8 mouse cellular contexts compared by ENCODE assay signal in the genomic region with DNA sequence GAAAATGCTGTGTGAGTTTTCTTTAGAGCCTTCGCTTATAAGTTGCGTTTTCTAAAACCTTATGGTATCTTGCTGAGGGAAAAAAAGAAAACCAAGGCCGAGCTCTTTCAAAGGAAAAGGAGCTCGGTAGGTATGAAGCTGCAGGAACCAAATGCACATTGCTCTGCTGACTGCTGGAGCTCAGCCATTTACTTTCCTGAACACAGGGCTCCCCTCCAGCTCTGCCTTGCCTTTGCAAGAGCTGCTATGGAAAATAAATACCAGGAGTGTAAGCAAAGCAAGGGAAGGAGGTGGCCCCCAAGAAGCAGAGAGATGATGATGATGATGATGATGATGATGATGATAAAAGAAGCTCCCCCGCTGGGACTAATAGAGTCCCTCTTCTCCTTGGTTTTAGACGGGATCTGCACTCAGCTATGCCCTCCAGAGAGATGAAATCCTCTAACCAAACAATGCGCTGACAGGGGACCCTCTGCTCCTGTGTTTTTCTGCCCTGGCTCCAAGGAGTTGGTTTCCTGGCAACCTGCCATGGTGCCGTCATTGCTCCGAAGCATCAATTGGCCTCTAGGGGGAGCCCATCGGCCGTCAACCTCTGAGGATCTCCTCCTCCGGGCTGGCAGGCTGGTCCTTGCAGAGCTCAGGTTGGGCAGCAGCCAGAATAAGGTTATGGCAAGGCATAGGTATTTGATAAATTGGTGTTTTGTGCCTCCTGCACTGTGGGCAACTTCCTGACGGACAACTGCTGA.
DNase-seq lines count a peak whose midpoint lies in the region; ATAC-seq and TF ChIP-seq lines count a peak whose summit lies in the region.

No protein-coding gene starts in this region.

- no peaks in the 10 kb centered on the region for H3K4me1 ChIP-seq in cerebellum, adult 2 months (ENCODE audit: control insufficient read depth, insufficient read depth, low read length)
- peaks cover 4% of the 10 kb centered on the region; the same call in 1 of the 2 replicates for H3K4me1 ChIP-seq in forebrain, postnatal 0 days (ENCODE audit: insufficient read depth)

- peak; percentile 81 for TF ChIP-seq CTCF in cerebellum, adult 2 months (IDR thresholded peaks at IDR 0.05; ENCODE audit: borderline replicate concordance, insufficient read depth, low read depth, low read length)
- TF ChIP-seq CTCF in forebrain, postnatal 0 days (IDR thresholded peaks at IDR 0.05; ENCODE audit: low read depth): peak; percentile 89

- 12% methylated on average over 13 of the region's 13 CpGs for WGBS in cerebellum, adult 2 months
- 15% methylated on average over 13 of the region's 13 CpGs for WGBS in forebrain, postnatal 0 days
- WGBS in large intestine, adult 2 months: 24% methylated on average over 13 of the region's 13 CpGs

- no peaks in the 10 kb centered on the region for H3K27me3 ChIP-seq in cerebellum, adult 2 months (ENCODE audit: control insufficient read depth, insufficient read depth, low read length)
- H3K27me3 ChIP-seq in forebrain, postnatal 0 days (ENCODE audit: insufficient read depth, low read length): no peaks in the 10 kb centered on the region

- peak; percentile 69 for ATAC-seq in forebrain, postnatal 0 days

- no peaks in the 10 kb centered on the region for H3K36me3 ChIP-seq in forebrain, postnatal 0 days (ENCODE audit: insufficient read depth)

- H3K9ac ChIP-seq in forebrain, postnatal 0 days: 0 out of 2 replicates have a peak overlapping the region, but pooled peaks have one; percentile 22

- H3K9me3 ChIP-seq in forebrain, postnatal 0 days (ENCODE audit: low read length): no peaks in the 10 kb centered on the region

- H3K4me3 ChIP-seq in cerebellum, adult 2 months (replicated peaks; ENCODE audit: insufficient read depth, low read depth, low read length): no peak overlapping the region
- no peak overlapping the region for H3K4me3 ChIP-seq in forebrain, postnatal 0 days (ENCODE audit: low read depth, low read length)

- H3K4me2 ChIP-seq in forebrain, postnatal 0 days (ENCODE audit: low read depth): peak overlapping the region; percentile 35

- no peak for TF ChIP-seq POLR2A in cerebellum, adult 2 months (IDR thresholded peaks at IDR 0.05; ENCODE audit: borderline replicate concordance, insufficient read depth, low read length)

- intact Hi-C loops in heart, postnatal 14 days (cut with DNase I): loop anchor here (5.0 to 10.0 kb wide), 2 partner anchors 322 to 795 kb away; no protein-coding TSS in a partner anchor

- peak; percentile 78 for DNase-seq in MN1 (ENCODE audit: low spot score)
- peak; percentile 80 to 83 for DNase-seq in cerebellum, adult 2 months
- peak; percentile 93 for DNase-seq in forebrain, postnatal 0 days
- DNase-seq in heart, postnatal 14 days: peak; percentile 88 to 95
- peak; percentile 40 for DNase-seq in large intestine, adult 2 months (ENCODE audit: low read depth, low spot score)
- DNase-seq in lung, adult 18-20 months: peak; percentile 79 to 85
- DNase-seq in ovary, postnatal 36 days (ENCODE audit: low spot score): peak; percentile 90
- DNase-seq in urinary bladder, adult 18-20 months (ENCODE audit: low spot score in 2 of 2): peak; percentile 83 to 93

- H3K27ac ChIP-seq in cerebellum, adult 2 months (ENCODE audit: insufficient read depth, low read length): no peak overlapping the region
- H3K27ac ChIP-seq in forebrain, postnatal 0 days (ENCODE audit: low read depth, low read length): no peak overlapping the region; the same call in 1 of the 2 replicates

Comparison
In these comparisons a context has a peak if more than half of its experiments do, and no peak if none do; other contexts are left out.
1. DNase-seq: peak in every context shown above with its lines; median percentile 93 in forebrain, postnatal 0 days; 92 in heart, postnatal 14 days; 90 in ovary, postnatal 36 days; 88 in urinary bladder, adult 18-20 months; 82 in lung, adult 18-20 months; 82 in cerebellum, adult 2 months; 78 in MN1; 40 in large intestine, adult 2 months.